Mouse (Mus musculus): ENCODE measurements around the gene Lsg1.

Gene Lsg1

GRCm38 (mm10) chr16:30600431-30601045, 13.1 kb upstream of the Lsg1 start:
- under 1% methylated on average over 53 of the region's 53 CpGs for WGBS

- under 1% methylated on average over 63 of the region's 63 CpGs for WGBS
Measured at GRCm38 (mm10) chr16:30599491-30600268, 12.3 kb upstream of the Lsg1 start, which contains the start of gene Fam43a. Fam43a (plus strand) TSS chr16:30599723.

GRCm38 (mm10) chr16:30596959-30597681, 9.7 kb upstream of the Lsg1 start:
- WGBS = 6% methylated on average over 16 of the region's 16 CpGs

DNA sequence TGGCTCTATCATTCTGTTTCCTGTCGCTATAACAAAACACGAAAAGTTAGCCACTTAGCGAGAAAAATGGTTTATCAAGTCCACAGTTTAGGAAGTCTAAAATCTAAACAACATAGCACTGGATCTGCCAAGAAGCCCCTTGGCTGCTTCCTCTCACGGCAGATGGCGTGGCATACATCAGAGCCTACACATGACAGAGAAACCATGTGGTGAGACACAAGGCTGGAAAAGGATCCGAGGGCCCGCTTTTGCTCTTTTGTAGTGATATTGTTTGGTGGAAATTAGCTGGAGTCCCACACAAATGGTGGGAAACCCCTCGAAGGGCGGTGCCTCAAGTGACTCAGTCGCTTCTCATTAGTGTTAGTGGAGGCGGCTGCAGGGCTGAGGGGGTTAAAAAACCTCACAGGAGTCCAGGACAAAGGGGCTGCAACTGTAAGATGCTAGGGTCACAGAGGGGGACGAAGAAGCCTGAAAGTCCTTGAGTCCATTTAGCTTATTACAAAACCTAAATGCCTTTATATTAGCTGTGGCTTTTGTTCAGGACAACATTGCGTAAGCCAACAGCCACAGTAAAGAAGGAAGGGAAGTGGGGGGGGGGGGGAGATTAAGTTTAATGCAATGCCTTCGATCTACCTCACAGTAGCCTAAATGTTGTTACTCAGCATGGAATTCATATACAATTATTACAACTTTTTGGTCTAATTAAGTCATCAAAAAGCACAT, 8.6 kb upstream of the Lsg1 start:
- WGBS = 30% methylated on average over 14 of the region's 14 CpGs

DNA sequence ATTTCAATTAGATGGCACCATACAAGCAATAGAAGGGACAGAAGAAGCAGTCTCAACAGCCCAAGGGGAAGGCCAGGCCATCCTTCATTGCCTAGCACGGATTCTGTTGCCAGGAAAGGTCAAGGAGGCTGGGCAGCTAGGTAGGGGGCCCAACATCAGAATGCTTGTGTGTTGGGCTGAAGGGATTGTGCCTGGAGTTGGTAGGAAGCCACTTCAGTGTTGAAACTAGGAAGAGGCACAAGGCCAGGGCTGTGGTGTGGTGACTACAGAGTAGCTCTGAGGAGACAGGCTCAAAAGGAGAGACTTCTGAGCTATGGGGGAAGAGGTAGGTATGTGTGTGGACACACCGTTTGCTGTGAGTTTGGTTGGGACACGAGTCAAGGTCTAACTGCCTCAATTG, 8.0 kb upstream of the Lsg1 start:
- WGBS = 43% methylated on average over 3 of the region's 3 CpGs

DNA sequence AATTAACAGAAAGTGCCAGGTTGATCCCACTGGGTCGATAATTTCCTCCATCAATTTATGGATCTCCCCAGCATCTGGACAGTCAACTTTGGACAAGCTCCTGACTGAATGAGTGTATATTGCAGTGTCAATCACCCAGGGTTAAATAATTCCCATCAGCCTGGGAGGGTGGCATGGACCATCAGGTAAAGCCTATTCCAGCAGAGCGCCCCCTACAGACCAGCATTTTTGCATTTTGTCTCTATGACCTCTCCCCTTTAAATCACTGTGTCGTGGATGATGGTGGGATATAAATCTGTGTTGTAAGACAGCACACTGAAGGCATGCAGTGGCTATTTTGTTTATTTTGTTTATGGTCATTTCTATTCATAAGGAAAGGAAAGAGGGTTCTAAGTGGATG, 4.6 kb upstream of the Lsg1 start:
- WGBS = 50% methylated on average over 3 of the region's 3 CpGs

- WGBS = 43% methylated on average over 7 of the region's 7 CpGs
Measured at GRCm38 (mm10) chr16:30590264-30591209, 3.1 kb upstream of the Lsg1 start.

GRCm38 (mm10) chr16:30586935-30587493, 378 bp downstream of the Lsg1 start:
- WGBS = under 1% methylated on average over 19 of the region's 19 CpGs

- WGBS = 92% methylated on average over 5 of the region's 5 CpGs
Measured at GRCm38 (mm10) chr16:30580765-30581164, 6.6 kb downstream of the Lsg1 start.

GRCm38 (mm10) chr16:30576392-30576791, 11.0 kb downstream of the Lsg1 start:
- WGBS = 85% methylated on average over 1 of the region's 1 CpGs

- 83% methylated on average over 7 of the region's 7 CpGs for WGBS
Measured at GRCm38 (mm10) chr16:30575815-30576214, 11.6 kb downstream of the Lsg1 start.

GRCm38 (mm10) chr16:30572239-30572638, 15.2 kb downstream of the Lsg1 start:
- 52% methylated on average over 4 of the region's 4 CpGs for WGBS

- WGBS = 95% methylated on average over 5 of the region's 5 CpGs
Measured at GRCm38 (mm10) chr16:30571378-30571777, 16.0 kb downstream of the Lsg1 start.

DNA sequence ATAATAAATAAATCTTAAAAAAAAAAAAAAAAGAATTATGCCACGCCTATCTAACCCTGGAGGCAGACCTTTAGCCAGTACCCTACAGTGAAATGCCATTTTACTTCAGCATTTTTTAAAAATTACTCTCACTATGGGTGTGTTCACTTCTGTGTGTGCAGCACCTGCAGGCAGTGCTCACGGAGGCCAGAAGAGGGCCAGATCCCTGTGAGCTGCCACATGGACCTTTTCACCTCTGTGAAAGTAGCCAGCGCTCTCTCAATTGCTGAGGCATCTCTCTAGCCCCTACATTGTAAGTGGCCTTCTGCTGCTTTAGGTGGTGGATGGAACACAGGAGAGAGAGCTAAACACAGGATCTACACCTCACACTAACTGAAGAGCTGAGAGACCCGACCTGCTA, 17.2 kb downstream of the Lsg1 start:
- WGBS = 96% methylated on average over 4 of the region's 4 CpGs

- 95% methylated on average over 6 of the region's 6 CpGs for WGBS
Measured at GRCm38 (mm10) chr16:30565631-30566030, 21.8 kb downstream of the Lsg1 start.

GRCm38 (mm10) chr16:30560601-30561000, 26.8 kb downstream of the Lsg1 start:
- WGBS = 82% methylated on average over 4 of the region's 4 CpGs

DNA sequence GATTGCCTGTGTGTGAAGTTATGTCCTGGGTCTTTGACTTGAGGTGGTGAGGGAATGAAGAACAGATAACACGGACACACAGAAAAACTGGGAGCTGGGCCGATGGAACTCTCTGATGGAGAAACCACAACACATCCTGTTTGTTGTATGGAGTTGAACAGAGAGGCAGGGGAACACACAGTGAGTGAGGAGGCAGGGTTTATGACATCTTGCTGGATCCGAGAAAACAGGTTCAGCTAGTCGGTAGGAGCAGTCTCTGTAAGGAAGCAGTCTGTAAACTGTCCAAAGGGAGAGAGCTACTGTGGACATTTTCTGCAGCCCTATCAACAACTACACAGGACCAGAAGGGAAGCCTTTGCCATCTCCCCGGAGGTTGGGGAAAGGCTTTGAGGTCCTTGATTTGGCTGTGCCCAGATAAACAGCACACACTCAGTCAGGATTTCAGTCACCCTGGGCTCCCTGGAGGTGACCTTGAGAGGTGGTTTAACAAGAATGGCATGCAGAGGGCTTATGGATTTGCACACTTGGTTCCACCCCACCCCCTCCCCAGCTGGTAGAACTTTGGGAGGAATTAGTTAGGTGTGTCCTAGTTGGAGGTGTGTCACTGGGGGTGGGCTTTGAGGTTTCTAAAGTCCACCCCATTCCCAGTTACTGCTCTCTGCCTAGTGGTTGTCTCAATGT, 27.9 kb downstream of the Lsg1 start:
- 82% methylated on average over 5 of the region's 5 CpGs for WGBS

- 98% methylated on average over 8 of the region's 8 CpGs for WGBS
Measured at GRCm38 (mm10) chr16:30554109-30554508, 33.3 kb downstream of the Lsg1 start.

GRCm38 (mm10) chr16:30552621-30553338, 34.6 kb downstream of the Lsg1 start:
- WGBS = 43% methylated on average over 11 of the region's 11 CpGs
